Mouse (Mus musculus): ENCODE data around the gene Gnai2. TPM values are rescaled to one million over a fixed set of nuclear protein-coding genes. Genes with fewer than 3 reads are reported as not detected.

The Gnai2 gene
- total RNA-seq, 2 experiments from 2014 or later, result 222 to 239 TPM

- DNase-seq (ENCODE audit: low spot score in 2 of 2), result no peak
Measured at GRCm38 (mm10) chr9:107659961-107660360, 24.8 kb upstream of the Gnai2 start.

- peak; percentile 42 to 51 for DNase-seq (ENCODE audit: low spot score in 2 of 2)
Measured at GRCm38 (mm10) chr9:107659551-107659950, 24.4 kb upstream of the Gnai2 start.

- no peak for DNase-seq (ENCODE audit: low spot score in 2 of 2)
Measured at GRCm38 (mm10) chr9:107658096-107658495, 22.9 kb upstream of the Gnai2 start.

GRCm38 (mm10) chr9:107657144-107657543 is 22.0 kb upstream of the Gnai2 start:
- DNase-seq (ENCODE audit: low spot score in 2 of 2), result no peak

GRCm38 (mm10) chr9:107654585-107654984 is 19.4 kb upstream of the Gnai2 start:
- no peak for DNase-seq (ENCODE audit: low spot score in 2 of 2)

GRCm38 (mm10) chr9:107653474-107653873 is 18.3 kb upstream of the Gnai2 start:
- no peak for DNase-seq (ENCODE audit: low spot score in 2 of 2)

GRCm38 (mm10) chr9:107650708-107651481 is 15.7 kb upstream of the Gnai2 start:
- DNase-seq (ENCODE audit: low spot score in 2 of 2), result no peak

GRCm38 (mm10) chr9:107650225-107650624 is 15.1 kb upstream of the Gnai2 start:
- no peak for DNase-seq (ENCODE audit: low spot score in 2 of 2)

- DNase-seq (ENCODE audit: low spot score in 2 of 2), result no peak
Measured at GRCm38 (mm10) chr9:107648767-107649166, 13.6 kb upstream of the Gnai2 start.

GRCm38 (mm10) chr9:107646975-107647374 is 11.8 kb upstream of the Gnai2 start:
- DNase-seq (ENCODE audit: low spot score in 2 of 2), result no peak

GRCm38 (mm10) chr9:107645577-107645976 is 10.4 kb upstream of the Gnai2 start:
- DNase-seq (ENCODE audit: low spot score in 2 of 2), result peak; percentile 79 to 84

GRCm38 (mm10) chr9:107645153-107645510 is 10.0 kb upstream of the Gnai2 start:
- no peak for DNase-seq (ENCODE audit: low spot score in 2 of 2)

GRCm38 (mm10) chr9:107644495-107645152 is 9.5 kb upstream of the Gnai2 start:
- DNase-seq (ENCODE audit: low spot score in 2 of 2), result peak; percentile 93 to 96

GRCm38 (mm10) chr9:107643544-107644214 is 8.5 kb upstream of the Gnai2 start:
- DNase-seq (ENCODE audit: low spot score in 2 of 2), result no peak

- DNase-seq (ENCODE audit: low spot score in 2 of 2), result no peak
Measured at GRCm38 (mm10) chr9:107641666-107642065, 6.5 kb upstream of the Gnai2 start.

- DNase-seq (ENCODE audit: low spot score in 2 of 2), result no peak
Measured at GRCm38 (mm10) chr9:107640257-107640772, 5.1 kb upstream of the Gnai2 start.

GRCm38 (mm10) chr9:107637070-107637469 is 1.9 kb upstream of the Gnai2 start:
- no peak for DNase-seq (ENCODE audit: low spot score in 2 of 2)

GRCm38 (mm10) chr9:107634406-107635278 is 525 bp downstream of the Gnai2 start:
- no peak for DNase-seq (ENCODE audit: low spot score in 2 of 2)

- DNase-seq (ENCODE audit: low spot score in 2 of 2), result peak in 1 of 2 experiments; percentile 33
Measured at GRCm38 (mm10) chr9:107633661-107634405, 1.3 kb downstream of the Gnai2 start.

GRCm38 (mm10) chr9:107633091-107633660 is 2.0 kb downstream of the Gnai2 start:
- DNase-seq (ENCODE audit: low spot score in 2 of 2), result peak; percentile 69 to 81
